Mouse (Mus musculus): Measurements from ENCODE around the gene Batf. TPM values are rescaled to one million over a fixed set of nuclear protein-coding genes. Genes with fewer than 3 reads are reported as not detected.

Batf gene
- 309 TPM for polyA plus RNA-seq (2017; shearing (Covaris generic))

DNA sequence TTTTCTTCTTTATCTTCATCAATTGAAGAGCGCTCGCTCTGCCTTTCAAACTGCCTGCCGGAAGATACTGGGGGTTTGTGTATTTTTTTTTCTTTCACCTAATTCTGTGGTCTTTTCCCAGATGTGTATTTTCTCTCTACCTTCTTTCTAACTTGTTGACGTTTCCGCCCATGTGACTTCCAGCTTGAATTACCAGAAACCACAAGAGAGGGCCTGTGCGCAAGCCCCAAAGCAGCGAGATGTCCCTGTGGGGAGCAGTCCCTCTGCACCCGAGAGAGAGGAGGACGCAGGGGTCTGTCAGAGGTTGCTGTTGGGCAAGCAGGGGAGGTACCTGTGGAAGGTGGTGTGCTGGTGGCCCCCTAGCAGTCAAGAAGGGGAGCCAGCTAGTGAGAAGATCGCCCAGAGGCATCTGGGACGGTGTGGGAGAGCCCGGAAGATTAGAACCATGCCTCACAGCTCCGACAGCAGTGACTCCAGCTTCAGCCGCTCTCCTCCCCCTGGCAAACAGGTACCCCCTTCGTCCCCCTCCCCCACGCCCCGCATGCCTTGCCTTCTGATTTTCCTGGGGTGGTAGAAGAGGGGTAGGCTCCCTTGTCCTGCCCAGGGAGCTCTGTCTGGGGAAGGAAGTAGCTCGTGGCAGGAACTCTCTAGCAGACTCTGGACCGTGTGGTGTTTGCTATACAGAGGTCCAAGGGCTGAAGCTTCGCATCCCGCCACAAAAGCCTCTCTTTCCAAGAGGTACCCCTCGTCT is at the start of gene Batf:
Batf (plus strand) TSS at position 204 of the 751 bp plus-strand sequence.

DNA sequence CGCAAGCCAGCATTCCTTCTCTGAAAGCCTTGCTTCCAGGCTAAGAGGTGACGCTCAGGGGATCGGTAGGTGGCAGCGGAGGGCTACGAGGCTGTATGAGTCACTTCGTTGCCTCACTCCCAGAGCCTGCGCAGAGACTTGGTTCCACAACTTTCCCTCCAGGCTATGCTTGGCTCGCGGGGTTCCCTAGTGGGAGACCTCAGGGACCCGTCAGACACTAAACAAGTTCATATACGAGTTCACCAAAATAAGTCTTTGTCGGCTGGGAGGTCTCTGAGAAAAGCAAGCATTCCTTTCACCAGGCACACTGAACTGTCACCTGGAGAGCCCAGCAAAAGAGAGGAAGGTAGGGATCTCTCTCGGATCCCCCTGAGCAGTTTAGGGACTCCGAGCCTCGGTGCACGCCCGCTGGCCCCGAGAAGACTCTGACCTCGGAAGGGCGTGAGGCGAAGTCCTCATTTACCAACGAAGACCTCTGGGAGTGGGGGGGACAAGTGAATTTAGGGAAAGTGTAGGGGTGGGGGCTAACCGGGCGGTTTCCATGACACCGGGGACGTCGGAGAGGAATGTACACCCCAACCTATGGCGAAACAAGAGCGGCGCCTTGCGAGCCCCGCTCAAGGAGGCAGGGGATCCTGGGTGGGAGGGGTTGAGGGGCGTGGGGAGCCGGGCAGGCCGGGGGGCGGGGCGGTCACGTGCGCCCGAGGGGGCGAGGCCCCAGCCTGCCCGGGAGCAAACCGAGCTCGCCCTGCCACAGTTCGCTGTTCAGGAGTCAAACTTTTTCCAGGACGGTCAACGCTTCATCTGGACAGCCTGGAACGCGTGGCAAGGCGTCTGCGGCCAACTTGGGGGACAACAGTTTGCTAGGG is 59.6 kb downstream of the Batf start, which contains the start of gene Flvcr2:
Flvcr2 (plus strand) TSS at position 713 of the 869 bp plus-strand sequence.

Other genes starting within 250 kb of the Batf start
- 9.9 TPM for gene Fos, start 212.8 kb upstream of the Batf start, polyA plus RNA-seq (2017; shearing (Covaris generic))
- 1.2 TPM for gene Jdp2, start 87.6 kb upstream of the Batf start, polyA plus RNA-seq (2017; shearing (Covaris generic))
- 0.69 TPM for gene Flvcr2, start 59.9 kb downstream of the Batf start, polyA plus RNA-seq (2017; shearing (Covaris generic))
- gene Erg28, start 137.9 kb downstream of the Batf start, polyA plus RNA-seq (2017; shearing (Covaris generic)), result 123 TPM
- 14.9 TPM for gene Ttll5, start 138.0 kb downstream of the Batf start, polyA plus RNA-seq (2017; shearing (Covaris generic))